Comparison of ENCODE assay signal across 8 mouse cellular contexts in genomic region chr9:115308401-115308800, GRCm38 (mm10). TPM values are rescaled to one million over a fixed set of nuclear protein-coding genes. Genes with fewer than 3 reads are reported as not detected.
DNase-seq lines count a peak whose midpoint lies in the region; ATAC-seq and TF ChIP-seq lines count a peak whose summit lies in the region.

No protein-coding gene starts in this region.

- H3K9me3 ChIP-seq in lung, postnatal 0 days (ENCODE audit: low read length): no peaks in the 10 kb centered on the region
- no peaks in the 10 kb centered on the region for H3K9me3 ChIP-seq in limb, embryonic 10.5 days (replicated peaks)

- no peak for TF ChIP-seq EP300 in lung, postnatal 0 days (IDR thresholded peaks at IDR 0.05)

- H3K36me3 ChIP-seq in lung, postnatal 0 days (ENCODE audit: insufficient read depth, low read length): no peaks in the 10 kb centered on the region
- H3K36me3 ChIP-seq in limb, embryonic 10.5 days: no peaks in the 10 kb centered on the region
- no peaks in the 10 kb centered on the region for H3K36me3 ChIP-seq in splenic B cell, adult 2 months (ENCODE audit: control insufficient read depth, insufficient read depth, low read length, poor library complexity, severe bottlenecking)

- ATAC-seq in CD4-positive, CD25-positive, alpha-beta regulatory T cell, adult 4 months: no peak
- no peak for ATAC-seq in lung, postnatal 0 days

- H3K9ac ChIP-seq in lung, postnatal 0 days (replicated peaks; ENCODE audit: low read depth): peak overlapping the region; percentile 95

- H3K27ac ChIP-seq in lung, postnatal 0 days (ENCODE audit: low read length): peak overlapping the region; percentile 96; the same call in 1 of the 2 replicates
- H3K27ac ChIP-seq in limb, embryonic 10.5 days: peak overlapping the region; percentile 99

- H3K4me3 ChIP-seq in lung, postnatal 0 days (ENCODE audit: low read depth, low read length): peak overlapping the region; percentile 97
- H3K4me3 ChIP-seq in limb, embryonic 10.5 days: peak overlapping the region; percentile 98

- no peaks in the 10 kb centered on the region for H3K27me3 ChIP-seq in lung, postnatal 0 days (replicated peaks; ENCODE audit: insufficient read depth, low read length)
- no peaks in the 10 kb centered on the region for H3K27me3 ChIP-seq in limb, embryonic 10.5 days (ENCODE audit: low read depth, poor library complexity, severe bottlenecking)
- no peaks in the 10 kb centered on the region for H3K27me3 ChIP-seq in splenic B cell, adult 2 months (ENCODE audit: control insufficient read depth, insufficient read depth, low read length, poor library complexity, severe bottlenecking)

- H3K4me2 ChIP-seq in lung, postnatal 0 days (replicated peaks; ENCODE audit: low read depth, low read length): peak overlapping the region; percentile 77

- 10% methylated on average over 4 of the region's 4 CpGs for WGBS in lung, postnatal 0 days
- 28% methylated on average over 4 of the region's 4 CpGs for WGBS in limb, embryonic 10.5 days

- peak; percentile 27 for DNase-seq in CD4-positive, CD25-positive, alpha-beta regulatory T cell, adult 2 months (ENCODE audit: low read depth, low spot score)
- peak; percentile 60 for DNase-seq in lung, postnatal 0 days (ENCODE audit: low spot score)
- no peak for DNase-seq in lung, postnatal 36 days
- DNase-seq in limb, embryonic 10.5 days (ENCODE audit: low spot score): peak; percentile 19
- DNase-seq in splenic B cell, adult 2 months (ENCODE audit: low read depth, low spot score): peak; percentile 58
- DNase-seq in gastrocnemius, postnatal 10 days: no peak
- DNase-seq in thymus, postnatal 0 days (ENCODE audit: low spot score): no peak

- TF ChIP-seq CTCF in lung, postnatal 0 days (IDR thresholded peaks at IDR 0.05): no peak

- H3K4me1 ChIP-seq in lung, postnatal 0 days (ENCODE audit: insufficient read depth, low read depth, low read length): peaks cover 21% of the 10 kb centered on the region; the same call in 1 of the 2 replicates
- H3K4me1 ChIP-seq in limb, embryonic 10.5 days: peaks cover 36% of the 10 kb centered on the region

RNA-seq across cellular contexts. Expression of gene Stt3b, which starts 1.8 kb away (rescaled TPM):
- polyA plus RNA-seq in CD4-positive, CD25-positive, alpha-beta regulatory T cell, adult 4 months (2017; shearing (Covaris generic)): 10 to 100 TPM in 1 of 2 experiments, 1 to 10 TPM in 1; 7.3 to 15.2 TPM
- polyA plus RNA-seq in lung, postnatal 0 days (2015; fragmentation: Nextera tagmentation; extraction: Ambion mirVana): 56.6 and 62.3 TPM in 2 replicates
- 102 and 105 TPM in 2 replicates for polyA plus RNA-seq in limb, embryonic 10.5 days (2016; fragmentation: Nextera tagmentation; extraction: Ambion mirVana)
- total RNA-seq in gastrocnemius, postnatal 10 days (2021): 10 to 100 TPM; 64.8 to 69.5 TPM
- 55.6 and 56.8 TPM in 2 replicates for polyA plus RNA-seq in thymus, postnatal 0 days (2015; fragmentation: Nextera tagmentation; extraction: Ambion mirVana)

Comparison
In these comparisons a context has a peak if more than half of its experiments do, and no peak if none do; other contexts are left out.
1. DNase-seq: peak in CD4-positive, CD25-positive, alpha-beta regulatory T cell, adult 2 months (single experiment), lung, postnatal 0 days (single experiment), limb, embryonic 10.5 days (single experiment) and splenic B cell, adult 2 months (single experiment); none in lung, postnatal 36 days (single experiment), gastrocnemius, postnatal 10 days (single experiment) and thymus, postnatal 0 days (single experiment).